Mouse (Mus musculus): ENCODE measurements around the gene Fam172a. TPM values are rescaled to one million over a fixed set of nuclear protein-coding genes. Genes with fewer than 3 reads are reported as not detected.
"Not testable (repeated sequence)": the region's sequence is repeated elsewhere in the genome, so short reads cannot be mapped to it uniquely, and the experiment has no call there.

Fam172a gene
- polyA plus RNA-seq (2012; rRNA removed) = 10.2 and 12.7 TPM in 2 replicates

- H3K4me1 ChIP-seq (ENCODE audit: control insufficient read depth, insufficient read depth, low read length); H3K4me3 ChIP-seq (replicated peaks; ENCODE audit: extremely low read depth, low read depth, low read length); DNase-seq: not testable (repeated sequence)
- WGBS = 100% methylated on average over 1 of the region's 6 CpGs
These were observed at the start of gene Fam172a for GRCm38 (mm10) chr13:77701733-77702132. Fam172a (plus strand) TSS chr13:77702033.

- Histone ChIP-seq H3K4me1 (ENCODE audit: control insufficient read depth, insufficient read depth, low read length) (no peaks in the 10 kb centered on the region), H3K4me3 (replicated peaks; ENCODE audit: extremely low read depth, low read depth, low read length) (no peak overlapping the region)
- 29% methylated on average over 2 of the region's 2 CpGs for WGBS
- DNase-seq = no peak
- no peak for TF ChIP-seq POLR2A (IDR thresholded peaks at IDR 0.05; ENCODE audit: borderline replicate concordance, extremely low read depth, low read depth, low read length)
- TF ChIP-seq CTCF (IDR thresholded peaks at IDR 0.05; ENCODE audit: insufficient read depth, low read length) = no peak
These were observed 13.2 kb upstream of the Fam172a start for GRCm38 (mm10) chr13:77688651-77689050.

GRCm38 (mm10) chr13:77708514-77709013, 6.7 kb downstream of the Fam172a start:
- DNase-seq = peak; percentile 92
- peak overlapping the region; percentile 79 for H3K4me3 ChIP-seq (replicated peaks; ENCODE audit: extremely low read depth, low read depth, low read length)
- TF ChIP-seq POLR2A (IDR thresholded peaks at IDR 0.05; ENCODE audit: borderline replicate concordance, extremely low read depth, low read depth, low read length) (peak; percentile 90; the same call in 1 of the 2 replicates), CTCF (IDR thresholded peaks at IDR 0.05; ENCODE audit: insufficient read depth, low read length) (no peak)
- peaks cover 2% of the 10 kb centered on the region for H3K4me1 ChIP-seq (ENCODE audit: control insufficient read depth, insufficient read depth, low read length)
- WGBS = under 1% methylated on average over 35 of the region's 35 CpGs

- Histone ChIP-seq H3K4me3 (replicated peaks; ENCODE audit: extremely low read depth, low read depth, low read length) (no peak overlapping the region), H3K4me1 (ENCODE audit: control insufficient read depth, insufficient read depth, low read length) (no peaks in the 10 kb centered on the region)
- no peak for DNase-seq
- WGBS = 83% methylated on average over 2 of the region's 2 CpGs
- TF ChIP-seq CTCF (IDR thresholded peaks at IDR 0.05; ENCODE audit: insufficient read depth, low read length) (no peak), POLR2A (IDR thresholded peaks at IDR 0.05; ENCODE audit: borderline replicate concordance, extremely low read depth, low read depth, low read length) (no peak)
These were observed 15.7 kb downstream of the Fam172a start for GRCm38 (mm10) chr13:77717499-77717898.

GRCm38 (mm10) chr13:77742822-77743221, 41.0 kb downstream of the Fam172a start:
- no peak for TF ChIP-seq POLR2A (IDR thresholded peaks at IDR 0.05; ENCODE audit: borderline replicate concordance, extremely low read depth, low read depth, low read length)
- no peak for TF ChIP-seq CTCF (IDR thresholded peaks at IDR 0.05; ENCODE audit: insufficient read depth, low read length)
- Histone ChIP-seq H3K4me1 (ENCODE audit: control insufficient read depth, insufficient read depth, low read length) (no peaks in the 10 kb centered on the region), H3K4me3 (replicated peaks; ENCODE audit: extremely low read depth, low read depth, low read length) (no peak overlapping the region)
- DNase-seq = no peak

GRCm38 (mm10) chr13:77777606-77778005, 75.8 kb downstream of the Fam172a start:
- 84% methylated on average over 2 of the region's 2 CpGs for WGBS

GRCm38 (mm10) chr13:77807341-77807740, 105.5 kb downstream of the Fam172a start:
- not testable (repeated sequence) for DNase-seq; H3K4me1 ChIP-seq (ENCODE audit: control insufficient read depth, insufficient read depth, low read length); H3K4me3 ChIP-seq (replicated peaks; ENCODE audit: extremely low read depth, low read depth, low read length)
- WGBS = 97% methylated on average over 2 of the region's 2 CpGs

More at GRCm38 (mm10) chr13:77777606-77778005, 75.8 kb downstream of the Fam172a start:
- TF ChIP-seq POLR2A (IDR thresholded peaks at IDR 0.05; ENCODE audit: borderline replicate concordance, extremely low read depth, low read depth, low read length) (no peak), CTCF (IDR thresholded peaks at IDR 0.05; ENCODE audit: insufficient read depth, low read length) (no peak)
- no peaks in the 10 kb centered on the region for H3K4me1 ChIP-seq (ENCODE audit: control insufficient read depth, insufficient read depth, low read length)
- H3K4me3 ChIP-seq (replicated peaks; ENCODE audit: extremely low read depth, low read depth, low read length) = no peak overlapping the region
- DNase-seq = no peak

- WGBS = 73% methylated on average over 1 of the region's 1 CpGs
- no peak for TF ChIP-seq POLR2A (IDR thresholded peaks at IDR 0.05; ENCODE audit: borderline replicate concordance, extremely low read depth, low read depth, low read length)
- TF ChIP-seq CTCF (IDR thresholded peaks at IDR 0.05; ENCODE audit: insufficient read depth, low read length) = no peak
- no peaks in the 10 kb centered on the region for H3K4me1 ChIP-seq (ENCODE audit: control insufficient read depth, insufficient read depth, low read length)
These were observed 108.6 kb downstream of the Fam172a start for GRCm38 (mm10) chr13:77810449-77810848.

GRCm38 (mm10) chr13:77826138-77826537, 124.3 kb downstream of the Fam172a start:
- H3K4me1 ChIP-seq (ENCODE audit: control insufficient read depth, insufficient read depth, low read length) = no peaks in the 10 kb centered on the region
- DNase-seq = no peak
- no peak overlapping the region for H3K4me3 ChIP-seq (replicated peaks; ENCODE audit: extremely low read depth, low read depth, low read length)
- WGBS = 74% methylated on average over 4 of the region's 4 CpGs
- no peak for TF ChIP-seq CTCF (IDR thresholded peaks at IDR 0.05; ENCODE audit: insufficient read depth, low read length)
- no peak for TF ChIP-seq POLR2A (IDR thresholded peaks at IDR 0.05; ENCODE audit: borderline replicate concordance, extremely low read depth, low read depth, low read length)

More at GRCm38 (mm10) chr13:77810449-77810848, 108.6 kb downstream of the Fam172a start:
- no peak overlapping the region for H3K4me3 ChIP-seq (replicated peaks; ENCODE audit: extremely low read depth, low read depth, low read length)
- DNase-seq = no peak

- no peak for DNase-seq
- Histone ChIP-seq H3K4me1 (ENCODE audit: control insufficient read depth, insufficient read depth, low read length) (no peaks in the 10 kb centered on the region), H3K4me3 (replicated peaks; ENCODE audit: extremely low read depth, low read depth, low read length) (no peak overlapping the region)
- TF ChIP-seq POLR2A (IDR thresholded peaks at IDR 0.05; ENCODE audit: borderline replicate concordance, extremely low read depth, low read depth, low read length) (no peak), CTCF (IDR thresholded peaks at IDR 0.05; ENCODE audit: insufficient read depth, low read length) (no peak)
- WGBS = 86% methylated on average over 2 of the region's 2 CpGs
These were observed 141.3 kb downstream of the Fam172a start for GRCm38 (mm10) chr13:77843017-77843654.

Data from lung, adult 2 months (tissue).